Mouse (Mus musculus): ENCODE data around the gene Hist1h4f. TPM values are rescaled to one million over a fixed set of nuclear protein-coding genes. Genes with fewer than 3 reads are reported as not detected.
"Not testable (repeated sequence)": the region's sequence is repeated elsewhere in the genome, so short reads cannot be mapped to it uniquely, and the experiment has no call there.

The Hist1h4f gene
- polyA plus RNA-seq (2014; fragmentation: Nextera tagmentation; extraction: Ambion mirVana): 0.56 and 0.80 TPM in 2 replicates

GRCm38 (mm10) chr13:23551146-23551834 is at the start of gene Hist1h4f:
Gene Hist1h4f, minus strand, starts transcription at chr13:23551648.
- not testable (repeated sequence) for H3K36me3 ChIP-seq (ENCODE audit: control insufficient read depth, insufficient read depth, low read length); H3K27me3 ChIP-seq (ENCODE audit: control insufficient read depth, insufficient read depth, low read length); H3K9me3 ChIP-seq (ENCODE audit: control insufficient read depth, low read length); H3K4me1 ChIP-seq (replicated peaks; ENCODE audit: control insufficient read depth, insufficient read depth, low read length)
- ATAC-seq (ENCODE audit: low FRiP score) (peak; percentile 86), DNase-seq (ENCODE audit: low spot score) (peak; percentile 94)
- Histone ChIP-seq H3K4me2 (replicated peaks; ENCODE audit: low read depth, low read length) (peak within 1 kb of the TSS; percentile 43), H3K9ac (ENCODE audit: low read depth, low read length) (peak within 1 kb of the TSS; percentile 58), H3K4me3 (ENCODE audit: low read depth, low read length) (peak within 1 kb of the TSS; percentile 34), H3K27ac (ENCODE audit: low read depth, low read length) (peak within 1 kb of the TSS; percentile 84)
- under 1% methylated on average over 46 of the region's 47 CpGs for WGBS

- H3K9ac ChIP-seq (ENCODE audit: low read depth, low read length): no peak overlapping the region
- peak; percentile 84 for DNase-seq (ENCODE audit: low spot score)
- no peaks in the 10 kb centered on the region for H3K9me3 ChIP-seq (ENCODE audit: control insufficient read depth, low read length)
- no peak overlapping the region for H3K4me3 ChIP-seq (ENCODE audit: low read depth, low read length)
- H3K27ac ChIP-seq (ENCODE audit: low read depth, low read length): no peak overlapping the region
- 7% methylated on average over 9 of the region's 9 CpGs for WGBS
- H3K4me2 ChIP-seq (replicated peaks; ENCODE audit: low read depth, low read length): no peak overlapping the region
- ATAC-seq (ENCODE audit: low FRiP score): peak; percentile 30; the same call in 1 of the 2 replicates
- no peaks in the 10 kb centered on the region for H3K36me3 ChIP-seq (ENCODE audit: control insufficient read depth, insufficient read depth, low read length)
- no peaks in the 10 kb centered on the region for H3K27me3 ChIP-seq (ENCODE audit: control insufficient read depth, insufficient read depth, low read length)
- H3K4me1 ChIP-seq (replicated peaks; ENCODE audit: control insufficient read depth, insufficient read depth, low read length): no peaks in the 10 kb centered on the region
Observed at GRCm38 (mm10) chr13:23597957-23598356, 46.5 kb upstream of the Hist1h4f start.

- WGBS: 84% methylated on average over 7 of the region's 7 CpGs
Observed at GRCm38 (mm10) chr13:23595622-23596372, 44.3 kb upstream of the Hist1h4f start.

GRCm38 (mm10) chr13:23595185-23595584 is 43.7 kb upstream of the Hist1h4f start:
- Histone ChIP-seq H3K4me3 (ENCODE audit: low read depth, low read length) (no peak overlapping the region), H3K9ac (ENCODE audit: low read depth, low read length) (no peak overlapping the region), H3K9me3 (ENCODE audit: control insufficient read depth, low read length) (no peaks in the 10 kb centered on the region), H3K27me3 (ENCODE audit: control insufficient read depth, insufficient read depth, low read length) (no peaks in the 10 kb centered on the region), H3K27ac (ENCODE audit: low read depth, low read length) (no peak overlapping the region), H3K4me1 (replicated peaks; ENCODE audit: control insufficient read depth, insufficient read depth, low read length) (no peaks in the 10 kb centered on the region), H3K36me3 (ENCODE audit: control insufficient read depth, insufficient read depth, low read length) (no peaks in the 10 kb centered on the region), H3K4me2 (replicated peaks; ENCODE audit: low read depth, low read length) (no peak overlapping the region)
- DNase-seq (ENCODE audit: low spot score) (no peak), ATAC-seq (ENCODE audit: low FRiP score) (no peak)
- WGBS: 84% methylated on average over 2 of the region's 2 CpGs

More at GRCm38 (mm10) chr13:23595622-23596372, 44.3 kb upstream of the Hist1h4f start:
- Histone ChIP-seq H3K36me3 (ENCODE audit: control insufficient read depth, insufficient read depth, low read length) (no peaks in the 10 kb centered on the region), H3K4me1 (replicated peaks; ENCODE audit: control insufficient read depth, insufficient read depth, low read length) (no peaks in the 10 kb centered on the region), H3K9me3 (ENCODE audit: control insufficient read depth, low read length) (no peaks in the 10 kb centered on the region), H3K4me2 (replicated peaks; ENCODE audit: low read depth, low read length) (no peak overlapping the region), H3K27ac (ENCODE audit: low read depth, low read length) (no peak overlapping the region), H3K9ac (ENCODE audit: low read depth, low read length) (no peak overlapping the region), H3K4me3 (ENCODE audit: low read depth, low read length) (no peak overlapping the region), H3K27me3 (ENCODE audit: control insufficient read depth, insufficient read depth, low read length) (no peaks in the 10 kb centered on the region)
- no peak for DNase-seq (ENCODE audit: low spot score)
- ATAC-seq (ENCODE audit: low FRiP score): no peak

- no peak for DNase-seq (ENCODE audit: low spot score)
- Histone ChIP-seq H3K27ac (ENCODE audit: low read depth, low read length) (no peak overlapping the region), H3K36me3 (ENCODE audit: control insufficient read depth, insufficient read depth, low read length) (no peaks in the 10 kb centered on the region), H3K9ac (ENCODE audit: low read depth, low read length) (no peak overlapping the region), H3K4me3 (ENCODE audit: low read depth, low read length) (no peak overlapping the region), H3K9me3 (ENCODE audit: control insufficient read depth, low read length) (no peaks in the 10 kb centered on the region), H3K4me1 (replicated peaks; ENCODE audit: control insufficient read depth, insufficient read depth, low read length) (no peaks in the 10 kb centered on the region), H3K27me3 (ENCODE audit: control insufficient read depth, insufficient read depth, low read length) (no peaks in the 10 kb centered on the region), H3K4me2 (replicated peaks; ENCODE audit: low read depth, low read length) (no peak overlapping the region)
- no peak for ATAC-seq (ENCODE audit: low FRiP score)
- 91% methylated on average over 5 of the region's 5 CpGs for WGBS
Observed at GRCm38 (mm10) chr13:23593051-23593770, 41.8 kb upstream of the Hist1h4f start.

GRCm38 (mm10) chr13:23592614-23593013 is 41.2 kb upstream of the Hist1h4f start:
- no peak for DNase-seq (ENCODE audit: low spot score)
- no peaks in the 10 kb centered on the region for H3K36me3 ChIP-seq (ENCODE audit: control insufficient read depth, insufficient read depth, low read length)
- WGBS: 82% methylated on average over 7 of the region's 7 CpGs
- H3K9me3 ChIP-seq (ENCODE audit: control insufficient read depth, low read length): no peaks in the 10 kb centered on the region
- H3K27me3 ChIP-seq (ENCODE audit: control insufficient read depth, insufficient read depth, low read length): no peaks in the 10 kb centered on the region
- H3K4me2 ChIP-seq (replicated peaks; ENCODE audit: low read depth, low read length): no peak overlapping the region
- H3K4me3 ChIP-seq (ENCODE audit: low read depth, low read length): no peak overlapping the region
- H3K27ac ChIP-seq (ENCODE audit: low read depth, low read length): no peak overlapping the region
- H3K4me1 ChIP-seq (replicated peaks; ENCODE audit: control insufficient read depth, insufficient read depth, low read length): no peaks in the 10 kb centered on the region
- ATAC-seq (ENCODE audit: low FRiP score): no peak
- no peak overlapping the region for H3K9ac ChIP-seq (ENCODE audit: low read depth, low read length)

GRCm38 (mm10) chr13:23591886-23592285 is 40.4 kb upstream of the Hist1h4f start:
- DNase-seq (ENCODE audit: low spot score); H3K4me1 ChIP-seq (replicated peaks; ENCODE audit: control insufficient read depth, insufficient read depth, low read length); H3K27me3 ChIP-seq (ENCODE audit: control insufficient read depth, insufficient read depth, low read length); H3K4me3 ChIP-seq (ENCODE audit: low read depth, low read length); H3K9me3 ChIP-seq (ENCODE audit: control insufficient read depth, low read length); H3K36me3 ChIP-seq (ENCODE audit: control insufficient read depth, insufficient read depth, low read length); H3K27ac ChIP-seq (ENCODE audit: low read depth, low read length); H3K9ac ChIP-seq (ENCODE audit: low read depth, low read length); ATAC-seq (ENCODE audit: low FRiP score); H3K4me2 ChIP-seq (replicated peaks; ENCODE audit: low read depth, low read length): not testable (repeated sequence)
- 84% methylated on average over 7 of the region's 7 CpGs for WGBS

GRCm38 (mm10) chr13:23591206-23591605 is 39.8 kb upstream of the Hist1h4f start:
- Histone ChIP-seq H3K9me3 (ENCODE audit: control insufficient read depth, low read length) (no peaks in the 10 kb centered on the region), H3K36me3 (ENCODE audit: control insufficient read depth, insufficient read depth, low read length) (no peaks in the 10 kb centered on the region), H3K4me1 (replicated peaks; ENCODE audit: control insufficient read depth, insufficient read depth, low read length) (no peaks in the 10 kb centered on the region), H3K27ac (ENCODE audit: low read depth, low read length) (no peak overlapping the region), H3K4me3 (ENCODE audit: low read depth, low read length) (no peak overlapping the region), H3K9ac (ENCODE audit: low read depth, low read length) (no peak overlapping the region), H3K4me2 (replicated peaks; ENCODE audit: low read depth, low read length) (no peak overlapping the region), H3K27me3 (ENCODE audit: control insufficient read depth, insufficient read depth, low read length) (no peaks in the 10 kb centered on the region)
- DNase-seq (ENCODE audit: low spot score): no peak
- 97% methylated on average over 7 of the region's 7 CpGs for whole genome bisulfite sequencing
- no peak for ATAC-seq (ENCODE audit: low FRiP score)

All from hindbrain, embryonic 11.5 days (tissue).